Mouse (Mus musculus) right cerebral cortex, postnatal 10 days (tissue): Measurements from ENCODE around the gene Tigd3.

Experiments
- DNase-seq, 2 experiments: peaks; one replicate each; pipeline ENCODE4 v3.0.0; 2021; ENCODE audit warnings: low spot score in 2 of 2

Gene Tigd3

GRCm38 (mm10) chr19:5877618-5878361 lies 16.2 kb downstream of the Tigd3 start, which contains the start of gene Slc25a45:
Gene Slc25a45 (plus strand): TSS chr19:5877808.
- peak; percentile 81 to 82 for DNase-seq

GRCm38 (mm10) chr19:5874969-5875480 lies 18.9 kb downstream of the Tigd3 start, which contains the start of gene Frmd8:
Gene Frmd8 (minus strand): TSS chr19:5875274.
- DNase-seq: peak; percentile 96

DNA sequence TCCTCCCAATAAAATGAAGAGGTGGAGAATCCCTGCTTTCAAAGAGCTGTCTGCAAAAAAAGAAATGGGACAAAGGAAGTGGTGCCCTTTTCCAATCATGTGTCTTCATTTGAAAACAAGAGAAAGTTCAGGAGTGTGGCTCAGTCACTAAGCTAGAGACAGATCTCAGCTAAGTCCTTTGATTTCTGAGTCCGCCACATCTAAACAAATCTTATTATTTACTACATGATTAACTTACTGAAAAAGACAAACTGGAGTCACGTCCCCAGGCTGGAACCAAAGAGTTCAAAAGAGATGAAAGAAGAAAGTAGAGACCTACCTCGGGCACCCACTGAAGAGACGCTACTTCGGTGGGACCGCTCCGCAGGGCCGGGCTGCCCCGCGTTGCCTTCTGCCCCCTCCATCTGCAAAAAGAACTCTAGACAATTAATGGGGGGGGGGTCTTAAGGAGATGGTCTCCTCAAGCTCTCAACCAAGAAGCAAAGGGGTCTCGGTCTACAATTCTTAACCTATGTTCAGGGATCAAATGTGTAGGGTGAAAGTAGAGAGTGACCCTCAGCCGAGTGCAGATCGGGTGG lies 19.5 kb downstream of the Tigd3 start:
- no peak for DNase-seq

- DNase-seq: no peak
These were observed 20.9 kb downstream of the Tigd3 start for GRCm38 (mm10) chr19:5872931-5873556.

DNA sequence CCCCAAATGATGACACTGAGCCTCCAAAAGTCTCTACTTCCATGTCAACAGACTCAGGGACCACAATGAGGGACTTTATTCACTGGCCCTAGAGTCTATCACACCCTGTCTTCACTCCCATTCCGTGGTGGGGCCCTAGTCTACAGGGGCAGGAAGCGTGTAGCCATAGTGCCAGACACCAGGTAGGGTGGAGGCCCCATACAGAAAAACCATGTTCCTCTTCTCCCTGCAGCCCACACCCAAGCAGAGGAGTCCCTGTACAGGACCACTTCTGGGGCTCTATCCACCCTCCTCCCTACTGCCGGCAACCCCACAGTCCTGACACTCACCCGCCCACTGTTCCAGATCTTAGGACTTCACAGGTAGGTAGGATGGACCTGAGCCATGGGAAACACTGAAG lies 21.4 kb downstream of the Tigd3 start:
- DNase-seq: no peak

DNA sequence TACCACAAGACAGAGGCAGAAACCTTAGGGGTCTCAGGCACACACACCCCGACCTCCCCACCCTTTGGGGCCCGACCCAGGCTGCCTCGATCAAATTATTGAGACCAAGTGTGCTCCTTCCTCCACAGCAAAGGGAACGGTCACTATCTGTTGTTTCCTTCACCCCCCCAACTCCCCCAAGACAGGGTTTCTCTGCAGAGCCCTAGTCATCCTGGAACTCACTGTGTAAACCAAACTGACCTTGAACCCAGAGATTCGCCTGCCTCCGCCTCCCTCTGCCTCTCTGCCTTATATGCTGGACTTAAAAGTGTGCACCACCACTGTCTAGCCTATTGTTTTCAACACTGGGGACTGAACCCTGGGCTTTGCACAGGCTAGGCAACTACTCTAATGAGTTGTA lies 22.3 kb downstream of the Tigd3 start:
- no peak for DNase-seq

GRCm38 (mm10) chr19:5871273-5871672 lies 22.7 kb downstream of the Tigd3 start:
- peak in 1 of 2 experiments; percentile 46 for DNase-seq

DNA sequence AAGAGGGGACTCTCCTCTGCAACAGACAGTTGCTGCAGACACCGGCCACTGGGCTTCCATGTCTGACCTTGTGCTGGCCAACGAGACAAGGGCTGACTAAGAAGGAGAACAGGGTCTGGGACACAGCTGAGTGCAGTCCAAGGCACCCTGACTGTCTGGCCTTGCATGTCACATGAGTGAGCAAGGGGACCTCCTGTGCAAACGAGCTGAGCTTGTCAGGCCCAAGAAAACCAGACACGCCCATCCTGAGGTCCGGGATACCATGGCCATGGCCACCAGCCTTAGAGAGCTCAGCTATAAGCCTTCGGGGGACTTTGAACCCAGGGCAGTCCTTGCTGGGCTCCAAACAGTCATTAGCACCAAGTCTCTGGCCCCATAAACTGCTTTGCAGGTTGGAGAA lies 25.9 kb downstream of the Tigd3 start:
- no peak for DNase-seq

DNA sequence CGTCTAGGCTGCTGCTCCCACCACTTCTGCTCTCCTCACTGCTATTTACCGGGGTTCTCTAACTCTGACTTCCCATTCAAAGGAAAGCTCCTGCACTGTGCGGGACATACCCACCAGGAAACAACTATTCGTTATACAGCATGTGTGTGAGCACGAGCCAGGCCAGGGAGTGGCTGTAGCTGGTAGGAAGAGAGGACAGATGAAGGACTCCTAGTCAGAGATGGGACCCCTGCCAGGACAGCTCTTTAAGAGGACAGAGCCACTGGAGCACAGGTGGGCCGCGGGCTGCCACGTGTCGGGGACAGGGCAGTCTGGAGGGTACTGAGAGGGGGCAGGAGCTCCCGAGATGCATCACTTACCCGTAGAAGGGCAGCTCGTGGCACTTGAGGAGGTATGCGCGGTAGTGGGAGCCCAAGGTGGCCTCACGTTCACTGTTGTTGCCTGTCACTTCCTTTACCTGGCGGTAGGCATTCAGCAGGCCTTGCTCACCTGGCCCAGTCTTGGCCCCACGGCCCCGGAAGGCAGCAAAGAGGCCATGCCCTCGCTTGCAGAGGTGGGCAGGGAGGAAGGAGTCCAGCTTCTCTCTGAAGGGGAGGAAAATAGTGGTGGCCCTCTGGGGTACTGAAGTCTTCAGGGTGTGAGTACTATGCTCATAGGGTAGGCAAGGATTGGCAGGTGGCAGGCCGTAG lies 29.1 kb downstream of the Tigd3 start:
- DNase-seq: no peak

- no peak for DNase-seq
These were observed 30.2 kb downstream of the Tigd3 start for GRCm38 (mm10) chr19:5863776-5864175.

- no peak for DNase-seq
These were observed 31.4 kb downstream of the Tigd3 start for GRCm38 (mm10) chr19:5862335-5863085.

DNA sequence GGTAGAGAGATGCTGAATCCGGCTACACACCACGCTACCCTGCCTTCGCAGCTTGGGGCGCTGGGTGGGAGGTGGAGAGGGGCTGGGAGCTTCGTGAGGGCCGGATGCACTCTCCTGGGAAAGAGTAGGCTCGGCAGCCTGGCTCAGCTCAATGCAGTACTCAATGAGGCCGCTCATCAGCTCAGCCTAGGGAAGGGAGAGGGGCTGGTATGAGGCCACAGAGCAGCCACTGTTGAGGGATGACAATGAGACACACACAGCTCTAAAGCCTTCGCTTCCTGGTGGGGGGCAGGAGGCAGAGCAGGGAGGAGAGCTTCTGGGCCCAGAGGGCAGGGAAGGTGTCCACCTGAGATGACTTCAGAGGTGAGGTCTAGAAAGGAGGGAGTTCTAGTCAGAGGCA lies 37.3 kb downstream of the Tigd3 start:
- no peak for DNase-seq

DNA sequence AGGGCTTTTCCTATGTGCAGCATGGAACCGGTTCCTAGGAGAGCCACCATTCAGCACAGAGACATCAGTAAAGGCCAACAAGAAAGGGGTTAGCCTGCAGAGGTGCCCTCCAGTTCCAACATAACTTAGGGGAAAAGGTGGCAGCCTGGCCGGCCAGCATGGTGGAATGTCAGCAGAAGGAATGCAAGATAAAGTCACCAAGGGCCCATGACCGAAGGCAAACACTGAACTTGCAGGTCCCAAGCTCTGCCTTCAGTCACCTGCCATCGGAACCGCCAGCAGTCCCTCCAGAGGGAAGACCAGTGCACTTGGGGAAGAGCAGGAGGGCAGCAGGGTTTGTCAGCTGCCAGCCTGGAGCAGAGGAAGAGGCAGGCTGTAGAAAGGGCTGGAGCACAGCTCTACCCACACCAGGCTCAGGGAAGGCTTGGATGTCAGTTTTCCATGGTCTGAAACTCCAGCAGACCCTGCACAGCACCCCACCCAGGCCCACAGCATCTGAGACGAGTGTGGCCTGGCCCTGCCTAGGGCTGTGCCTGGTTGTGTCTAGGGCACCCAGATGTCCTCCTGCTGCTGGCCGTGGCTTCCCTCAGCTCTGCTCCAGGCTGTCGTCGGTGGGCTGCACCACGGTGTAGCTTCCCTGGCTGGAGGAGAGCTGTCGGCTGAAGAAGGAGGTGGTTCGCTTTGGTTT lies 41.8 kb downstream of the Tigd3 start:
- DNase-seq: no peak

DNA sequence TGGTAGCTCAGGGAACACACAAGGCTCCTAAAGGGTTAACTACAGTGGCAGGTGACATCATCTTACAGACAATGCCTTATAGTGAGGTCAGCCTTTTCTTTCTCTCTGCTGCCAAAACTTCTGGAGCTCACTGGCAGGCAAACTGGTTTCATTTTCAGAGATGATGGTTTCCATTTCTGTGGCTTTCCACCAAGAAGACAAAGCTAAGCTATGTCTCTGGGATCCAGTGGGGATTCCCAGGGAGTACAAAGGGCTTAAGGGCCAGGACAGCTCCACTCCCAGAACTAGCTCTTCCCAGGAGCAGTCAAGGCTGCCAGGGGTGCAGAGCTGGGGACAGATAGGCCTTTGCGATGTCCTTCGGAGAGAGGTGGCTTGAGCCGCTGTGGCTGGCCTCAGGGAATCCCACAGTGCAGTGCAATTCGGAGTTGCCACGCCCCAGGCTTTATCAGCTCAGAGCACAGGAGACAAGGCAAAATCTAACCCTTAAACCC lies 42.4 kb downstream of the Tigd3 start:
- no peak for DNase-seq

GRCm38 (mm10) chr19:5850860-5851259 lies 43.1 kb downstream of the Tigd3 start:
- DNase-seq: no peak

GRCm38 (mm10) chr19:5849843-5850527 lies 44.0 kb downstream of the Tigd3 start:
- peak; percentile 93 to 94 for DNase-seq

DNA sequence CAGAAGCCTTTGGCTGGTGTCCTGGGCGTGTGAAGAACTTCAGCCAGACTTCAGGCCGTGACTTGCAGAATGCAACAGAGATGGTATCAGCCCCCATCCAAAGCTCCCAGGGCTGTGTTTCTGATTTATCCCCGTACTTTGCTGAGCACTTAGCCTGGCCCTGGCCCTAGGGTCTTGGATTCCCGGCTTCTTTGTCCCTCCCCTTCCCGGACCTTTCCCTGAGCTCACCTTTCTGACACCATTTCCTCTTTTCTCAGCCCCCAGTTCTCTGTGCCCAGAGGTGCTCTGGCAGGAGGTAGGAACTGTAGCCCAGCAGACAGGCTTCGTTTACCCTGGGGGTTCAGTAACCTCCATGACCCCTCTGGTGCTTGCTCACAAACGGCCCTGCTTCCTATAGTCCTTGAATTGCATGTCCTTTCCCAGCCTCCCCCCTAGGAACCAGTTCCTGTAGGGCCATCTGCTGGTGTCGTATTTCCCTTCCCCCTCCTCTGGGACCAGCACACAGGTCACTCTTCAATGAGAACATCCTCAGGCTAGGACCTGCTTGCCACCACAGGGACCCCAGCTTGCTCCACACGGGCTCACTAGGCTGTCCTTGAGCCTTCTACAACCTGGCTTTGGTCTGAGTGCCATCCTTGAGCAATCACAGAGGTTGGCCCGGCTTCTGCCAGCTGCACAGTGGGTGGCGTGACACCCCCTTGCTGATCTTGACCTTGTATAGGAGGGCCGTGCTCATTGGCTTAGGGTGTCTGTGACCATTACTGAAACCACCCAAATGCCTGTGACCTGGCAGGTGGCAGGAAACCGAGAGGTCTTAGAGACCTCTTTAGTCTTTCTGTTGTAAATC lies 44.9 kb downstream of the Tigd3 start:
- no peak for DNase-seq

GRCm38 (mm10) chr19:5848032-5848825 lies 45.7 kb downstream of the Tigd3 start:
- DNase-seq: peak; percentile 69 to 70
